Mouse (Mus musculus): ENCODE data around the gene Rnf41.

DNA sequence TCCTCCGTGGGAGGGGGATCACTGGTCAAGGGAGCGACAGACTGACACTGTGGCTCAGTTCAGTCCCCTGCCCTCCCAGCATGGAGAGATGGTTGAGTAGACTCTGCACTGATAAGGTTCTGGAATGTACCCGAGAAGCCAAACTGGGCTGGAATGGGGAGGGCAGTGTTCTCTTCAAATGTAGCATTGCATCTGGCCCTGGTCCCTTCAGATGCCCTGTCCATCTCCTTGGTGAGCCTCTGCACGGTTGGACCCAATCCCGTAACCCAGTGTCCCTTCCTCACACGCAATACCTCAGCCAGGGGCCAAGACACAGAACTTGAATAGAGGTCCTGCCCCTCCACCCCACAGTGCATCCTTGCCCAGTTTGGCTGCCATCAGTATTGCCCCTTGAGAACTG lies 19.6 kb upstream of the Rnf41 start:
- TF ChIP-seq CTCF (IDR thresholded peaks at IDR 0.05; ENCODE audit: low read depth, low read length) (no peak), POLR2A (IDR thresholded peaks at IDR 0.05; ENCODE audit: extremely low read depth, insufficient read depth, low read length) (no peak)

Measured in liver, adult 2 months (tissue).